Mouse (Mus musculus): ENCODE data around the gene Sox5. TPM values are rescaled to one million over a fixed set of nuclear protein-coding genes. Genes with fewer than 3 reads are reported as not detected.

The Sox5 gene
- polyA plus RNA-seq, 1 experiment = 0.81 TPM

DNA sequence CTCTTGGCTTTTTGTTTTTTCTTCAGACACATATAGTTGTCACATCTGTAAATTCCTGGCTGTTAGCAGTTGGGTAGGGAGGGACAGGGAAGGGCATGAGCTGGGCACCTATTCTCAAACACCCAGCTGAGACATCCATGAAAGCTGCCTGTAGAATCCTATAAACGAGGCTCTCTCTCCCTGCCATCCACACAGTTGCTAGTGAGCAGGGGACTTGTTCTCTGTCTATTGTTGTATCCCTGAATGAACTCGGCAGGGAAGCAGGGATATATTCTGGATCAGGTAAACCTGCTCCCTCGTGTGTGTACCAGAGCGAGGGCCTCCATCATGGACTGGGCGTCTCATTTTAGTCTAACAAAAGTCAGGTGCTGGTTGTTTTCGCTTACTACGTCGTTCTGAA lies 615.1 kb downstream of the Sox5 start:
- no peak overlapping the region for H3K27ac ChIP-seq (ENCODE audit: control insufficient read depth, insufficient read depth, low read length)
- TF ChIP-seq CTCF (IDR thresholded peaks at IDR 0.05; ENCODE audit: borderline replicate concordance, control insufficient read depth, extremely low read depth, insufficient read depth, low read length, poor library complexity) = no peak
- no peak for TF ChIP-seq POLR2A (IDR thresholded peaks at IDR 0.05; ENCODE audit: control insufficient read depth, extremely low read depth, insufficient read depth, low read length, poor library complexity)

GRCm38 (mm10) chr6:144166104-144166503 lies 615.7 kb downstream of the Sox5 start:
- Histone ChIP-seq H3K4me1 (replicated peaks; ENCODE audit: control insufficient read depth, insufficient read depth, low read length) (no peaks in the 10 kb centered on the region), H3K27ac (ENCODE audit: control insufficient read depth, insufficient read depth, low read length) (no peak overlapping the region), H3K36me3 (ENCODE audit: control insufficient read depth, insufficient read depth, low read length) (no peaks in the 10 kb centered on the region), H3K4me3 (ENCODE audit: control insufficient read depth, insufficient read depth, low read length) (no peak overlapping the region), H3K27me3 (ENCODE audit: control insufficient read depth, insufficient read depth, low read length) (no peaks in the 10 kb centered on the region)
- WGBS = 75% methylated on average over 8 of the region's 8 CpGs
- no peak for DNase-seq
- TF ChIP-seq POLR2A (IDR thresholded peaks at IDR 0.05; ENCODE audit: control insufficient read depth, extremely low read depth, insufficient read depth, low read length, poor library complexity) = no peak
- TF ChIP-seq CTCF (IDR thresholded peaks at IDR 0.05; ENCODE audit: borderline replicate concordance, control insufficient read depth, extremely low read depth, insufficient read depth, low read length, poor library complexity) = no peak

More for the DNA sequence above, 615.1 kb downstream of the Sox5 start:
- Histone ChIP-seq H3K27me3 (ENCODE audit: control insufficient read depth, insufficient read depth, low read length) (no peaks in the 10 kb centered on the region), H3K4me3 (ENCODE audit: control insufficient read depth, insufficient read depth, low read length) (no peak overlapping the region), H3K4me1 (replicated peaks; ENCODE audit: control insufficient read depth, insufficient read depth, low read length) (no peaks in the 10 kb centered on the region), H3K36me3 (ENCODE audit: control insufficient read depth, insufficient read depth, low read length) (no peaks in the 10 kb centered on the region)
- WGBS = 93% methylated on average over 8 of the region's 8 CpGs
- DNase-seq = no peak

GRCm38 (mm10) chr6:144163501-144163900 lies 618.3 kb downstream of the Sox5 start:
- Histone ChIP-seq H3K27me3 (ENCODE audit: control insufficient read depth, insufficient read depth, low read length) (no peaks in the 10 kb centered on the region), H3K4me1 (replicated peaks; ENCODE audit: control insufficient read depth, insufficient read depth, low read length) (no peaks in the 10 kb centered on the region), H3K27ac (ENCODE audit: control insufficient read depth, insufficient read depth, low read length) (no peak overlapping the region), H3K36me3 (ENCODE audit: control insufficient read depth, insufficient read depth, low read length) (no peaks in the 10 kb centered on the region), H3K4me3 (ENCODE audit: control insufficient read depth, insufficient read depth, low read length) (no peak overlapping the region)
- 94% methylated on average over 9 of the region's 9 CpGs for WGBS
- DNase-seq = no peak
- no peak for TF ChIP-seq POLR2A (IDR thresholded peaks at IDR 0.05; ENCODE audit: control insufficient read depth, extremely low read depth, insufficient read depth, low read length, poor library complexity)
- no peak for TF ChIP-seq CTCF (IDR thresholded peaks at IDR 0.05; ENCODE audit: borderline replicate concordance, control insufficient read depth, extremely low read depth, insufficient read depth, low read length, poor library complexity)

GRCm38 (mm10) chr6:144158637-144159036 lies 623.1 kb downstream of the Sox5 start:
- H3K36me3 ChIP-seq (ENCODE audit: control insufficient read depth, insufficient read depth, low read length) = no peaks in the 10 kb centered on the region
- H3K27ac ChIP-seq (ENCODE audit: control insufficient read depth, insufficient read depth, low read length) = no peak overlapping the region
- no peaks in the 10 kb centered on the region for H3K4me1 ChIP-seq (replicated peaks; ENCODE audit: control insufficient read depth, insufficient read depth, low read length)
- DNase-seq = no peak
- WGBS = 97% methylated on average over 12 of the region's 12 CpGs
- H3K4me3 ChIP-seq (ENCODE audit: control insufficient read depth, insufficient read depth, low read length) = no peak overlapping the region
- H3K27me3 ChIP-seq (ENCODE audit: control insufficient read depth, insufficient read depth, low read length) = no peaks in the 10 kb centered on the region
- TF ChIP-seq POLR2A (IDR thresholded peaks at IDR 0.05; ENCODE audit: control insufficient read depth, extremely low read depth, insufficient read depth, low read length, poor library complexity) = no peak
- no peak for TF ChIP-seq CTCF (IDR thresholded peaks at IDR 0.05; ENCODE audit: borderline replicate concordance, control insufficient read depth, extremely low read depth, insufficient read depth, low read length, poor library complexity)

- DNase-seq = no peak
- Histone ChIP-seq H3K27ac (ENCODE audit: control insufficient read depth, insufficient read depth, low read length) (no peak overlapping the region), H3K27me3 (ENCODE audit: control insufficient read depth, insufficient read depth, low read length) (no peaks in the 10 kb centered on the region), H3K4me1 (replicated peaks; ENCODE audit: control insufficient read depth, insufficient read depth, low read length) (no peaks in the 10 kb centered on the region), H3K4me3 (ENCODE audit: control insufficient read depth, insufficient read depth, low read length) (no peak overlapping the region), H3K36me3 (ENCODE audit: control insufficient read depth, insufficient read depth, low read length) (no peaks in the 10 kb centered on the region)
- 92% methylated on average over 9 of the region's 9 CpGs for WGBS
- TF ChIP-seq POLR2A (IDR thresholded peaks at IDR 0.05; ENCODE audit: control insufficient read depth, extremely low read depth, insufficient read depth, low read length, poor library complexity) (no peak), CTCF (IDR thresholded peaks at IDR 0.05; ENCODE audit: borderline replicate concordance, control insufficient read depth, extremely low read depth, insufficient read depth, low read length, poor library complexity) (no peak)
These were observed 626.8 kb downstream of the Sox5 start for GRCm38 (mm10) chr6:144154892-144155424.

GRCm38 (mm10) chr6:144151957-144152356 lies 629.8 kb downstream of the Sox5 start:
- Histone ChIP-seq H3K4me1 (replicated peaks; ENCODE audit: control insufficient read depth, insufficient read depth, low read length) (no peaks in the 10 kb centered on the region), H3K27ac (ENCODE audit: control insufficient read depth, insufficient read depth, low read length) (no peak overlapping the region), H3K36me3 (ENCODE audit: control insufficient read depth, insufficient read depth, low read length) (no peaks in the 10 kb centered on the region), H3K4me3 (ENCODE audit: control insufficient read depth, insufficient read depth, low read length) (no peak overlapping the region), H3K27me3 (ENCODE audit: control insufficient read depth, insufficient read depth, low read length) (no peaks in the 10 kb centered on the region)
- WGBS = 86% methylated on average over 3 of the region's 3 CpGs
- TF ChIP-seq CTCF (IDR thresholded peaks at IDR 0.05; ENCODE audit: borderline replicate concordance, control insufficient read depth, extremely low read depth, insufficient read depth, low read length, poor library complexity) = no peak
- no peak for TF ChIP-seq POLR2A (IDR thresholded peaks at IDR 0.05; ENCODE audit: control insufficient read depth, extremely low read depth, insufficient read depth, low read length, poor library complexity)
- DNase-seq = no peak

- 93% methylated on average over 10 of the region's 10 CpGs for WGBS
These were observed 630.7 kb downstream of the Sox5 start for GRCm38 (mm10) chr6:144151075-144151474.

More at GRCm38 (mm10) chr6:144151075-144151474, 630.7 kb downstream of the Sox5 start:
- H3K36me3 ChIP-seq (ENCODE audit: control insufficient read depth, insufficient read depth, low read length) = no peaks in the 10 kb centered on the region
- H3K27me3 ChIP-seq (ENCODE audit: control insufficient read depth, insufficient read depth, low read length) = no peaks in the 10 kb centered on the region
- H3K4me1 ChIP-seq (replicated peaks; ENCODE audit: control insufficient read depth, insufficient read depth, low read length) = no peaks in the 10 kb centered on the region
- DNase-seq = no peak
- TF ChIP-seq POLR2A (IDR thresholded peaks at IDR 0.05; ENCODE audit: control insufficient read depth, extremely low read depth, insufficient read depth, low read length, poor library complexity) (no peak), CTCF (IDR thresholded peaks at IDR 0.05; ENCODE audit: borderline replicate concordance, control insufficient read depth, extremely low read depth, insufficient read depth, low read length, poor library complexity) (no peak)
- no peak overlapping the region for H3K4me3 ChIP-seq (ENCODE audit: control insufficient read depth, insufficient read depth, low read length)
- H3K27ac ChIP-seq (ENCODE audit: control insufficient read depth, insufficient read depth, low read length) = no peak overlapping the region
